Mouse (Mus musculus): ENCODE results near the gene Ndn. TPM values are rescaled to one million over a fixed set of nuclear protein-coding genes. Genes with fewer than 3 reads are reported as not detected.

Gene Ndn
- polyA plus RNA-seq, 1 experiment from 2014 or later: 84.7 TPM

DNA sequence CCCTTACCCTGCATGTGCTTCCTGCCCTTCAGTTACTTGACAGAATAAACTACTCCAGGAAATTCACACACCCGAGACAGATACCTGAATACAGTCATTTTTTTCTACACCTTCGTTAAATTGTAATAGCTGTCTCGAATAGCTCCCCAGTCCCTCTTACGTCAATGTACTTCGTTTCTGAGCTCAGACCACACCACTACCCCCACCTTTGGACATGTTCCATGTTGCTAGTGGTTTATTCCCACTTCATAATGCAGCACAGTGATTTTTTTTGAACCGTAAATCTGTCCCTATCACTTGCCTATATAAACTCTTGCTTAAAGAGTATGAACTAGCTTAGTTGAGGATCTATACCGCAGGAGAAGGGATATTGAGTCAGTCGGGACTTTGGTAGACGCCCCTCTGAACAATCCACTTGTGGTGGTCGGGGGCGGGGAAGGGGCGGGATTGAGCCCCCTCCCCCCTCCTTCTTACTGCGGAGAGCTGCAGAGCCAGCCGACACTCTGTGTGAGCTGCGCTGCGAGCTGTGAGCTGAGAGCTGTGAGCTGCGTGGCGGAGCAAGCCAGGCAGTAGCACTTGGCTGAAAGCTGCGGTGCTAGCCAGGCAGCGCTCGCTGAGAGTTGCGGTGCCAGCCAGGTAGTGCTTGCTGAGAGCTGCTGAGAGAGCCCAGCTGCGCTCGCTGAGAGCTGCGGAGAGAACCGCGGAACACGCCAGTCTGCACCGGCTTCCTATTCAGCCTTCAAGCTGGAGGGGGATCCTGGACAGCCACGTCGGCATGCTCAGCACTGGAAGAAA, 30.3 kb downstream of the Ndn start, which contains the start of gene Magel2:
Gene Magel2, plus strand, starts transcription at position 501 of the 795 bp plus-strand sequence.
- Histone ChIP-seq H3K27me3 (replicated peaks) (no peaks in the 10 kb centered on the region), H3K9me3 (no peaks in the 10 kb centered on the region), H3K4me2 (peak within 1 kb of the TSS; percentile 60), H3K27ac (no peak within 1 kb of the TSS), H3K4me3 (replicated peaks) (peak within 1 kb of the TSS; percentile 50), H3K9ac (0 out of 2 replicates have a peak within 1 kb of the TSS, but pooled peaks have one; percentile 37), H3K4me1 (no peaks in the 10 kb centered on the region), H3K36me3 (no peaks in the 10 kb centered on the region)
- ATAC-seq (ENCODE audit: insufficient read depth, low FRiP score, low read depth): peak; percentile 83
- 19% methylated on average over 31 of the region's 31 CpGs for WGBS

DNA sequence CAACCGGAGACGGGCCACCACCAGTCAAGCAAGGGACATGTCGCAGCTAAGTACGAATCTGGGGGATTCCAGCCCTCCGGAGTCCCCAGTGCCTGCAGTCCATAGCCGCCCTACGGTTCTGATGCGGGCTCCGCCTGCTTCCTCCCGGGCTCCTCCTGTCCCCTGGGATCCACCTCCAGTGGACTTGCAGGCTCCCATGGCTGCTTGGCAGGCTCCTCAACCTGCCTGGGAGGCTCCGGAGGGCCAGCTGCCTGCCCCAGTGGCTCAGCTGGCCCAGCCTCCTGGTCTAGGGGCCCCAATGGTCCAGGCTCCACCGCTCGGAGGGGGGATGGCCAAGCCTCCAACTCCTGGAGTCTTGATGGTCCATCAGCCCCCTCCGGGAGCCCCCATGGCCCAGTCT, 30.9 kb downstream of the Ndn start:
- Histone ChIP-seq H3K9ac (0 out of 2 replicates have a peak overlapping the region, but pooled peaks have one; percentile 37), H3K4me2 (peak overlapping the region; percentile 60), H3K27me3 (replicated peaks) (no peaks in the 10 kb centered on the region), H3K36me3 (no peaks in the 10 kb centered on the region), H3K9me3 (no peaks in the 10 kb centered on the region), H3K4me3 (replicated peaks) (peak overlapping the region; percentile 50), H3K4me1 (no peaks in the 10 kb centered on the region), H3K27ac (no peak overlapping the region)
- peak; percentile 54 for ATAC-seq (ENCODE audit: insufficient read depth, low FRiP score, low read depth)
- WGBS: 15% methylated on average over 14 of the region's 14 CpGs

DNA sequence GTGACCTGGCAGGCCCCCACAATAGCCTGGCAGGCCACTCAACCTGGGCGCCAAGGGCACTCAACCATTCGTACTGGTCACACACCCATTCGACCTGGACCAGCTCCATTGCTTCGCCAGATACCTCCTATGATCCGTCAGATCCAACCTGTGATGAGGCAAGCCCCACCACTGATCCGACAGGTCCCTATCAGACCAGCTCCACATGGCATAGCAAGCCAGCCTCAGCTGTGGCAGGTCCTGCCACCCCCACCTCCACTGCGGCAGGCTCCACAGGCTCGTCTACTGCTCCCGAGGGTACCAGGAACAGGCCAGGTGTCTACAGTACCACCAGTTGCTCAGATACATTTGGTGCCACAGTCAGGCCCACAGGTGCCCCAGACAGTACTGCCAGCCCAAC, 32.2 kb downstream of the Ndn start:
- 89% methylated on average over 9 of the region's 9 CpGs for WGBS
- Histone ChIP-seq H3K9ac (no peak overlapping the region), H3K4me1 (no peaks in the 10 kb centered on the region), H3K4me3 (replicated peaks) (no peak overlapping the region), H3K36me3 (no peaks in the 10 kb centered on the region), H3K9me3 (no peaks in the 10 kb centered on the region), H3K27ac (no peak overlapping the region), H3K27me3 (replicated peaks) (no peaks in the 10 kb centered on the region), H3K4me2 (no peak overlapping the region)
- no peak for ATAC-seq (ENCODE audit: insufficient read depth, low FRiP score, low read depth)

DNA sequence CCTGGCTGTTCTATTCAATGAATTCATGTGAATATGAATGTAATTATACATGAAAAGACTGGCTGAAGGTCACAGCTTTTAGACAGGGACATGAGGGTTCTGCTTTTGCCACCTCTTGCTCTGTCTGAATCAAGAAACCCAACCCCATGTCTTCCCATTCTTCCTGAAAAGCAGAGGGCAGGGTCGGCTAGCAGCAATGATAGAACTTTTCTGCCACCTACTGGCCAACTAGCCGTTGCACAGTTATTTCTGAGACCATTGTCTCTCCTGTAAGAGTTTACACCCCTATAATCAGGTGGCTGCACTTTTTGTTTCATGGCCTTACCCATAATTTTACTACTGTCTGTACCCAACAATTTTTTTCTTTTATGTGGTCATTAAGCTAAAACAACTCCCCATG, 36.0 kb downstream of the Ndn start:
- Histone ChIP-seq H3K4me3 (replicated peaks) (no peak overlapping the region), H3K4me1 (no peaks in the 10 kb centered on the region), H3K4me2 (no peak overlapping the region), H3K27me3 (replicated peaks) (no peaks in the 10 kb centered on the region), H3K36me3 (no peaks in the 10 kb centered on the region), H3K9ac (no peak overlapping the region), H3K9me3 (no peaks in the 10 kb centered on the region), H3K27ac (no peak overlapping the region)
- 8% methylated on average over 2 of the region's 2 CpGs for WGBS
- no peak for ATAC-seq (ENCODE audit: insufficient read depth, low FRiP score, low read depth)

DNA sequence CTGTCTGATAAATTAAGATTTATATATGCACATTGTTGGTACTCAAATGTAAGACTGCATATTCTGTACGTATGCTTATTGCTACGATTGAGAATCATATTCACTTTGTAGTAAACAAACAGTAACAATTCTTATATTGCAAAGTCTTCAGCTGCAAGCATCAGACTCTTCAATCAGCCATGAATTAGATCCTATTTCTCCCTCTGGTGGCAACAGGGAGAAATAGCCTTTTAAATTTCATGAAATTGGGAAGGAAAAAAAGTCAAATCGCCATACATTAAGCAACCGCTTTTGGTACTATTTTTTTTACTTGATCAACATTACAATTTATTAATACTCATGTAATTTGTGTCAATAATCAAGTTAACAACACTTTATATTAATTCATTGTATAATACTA, 41.9 kb downstream of the Ndn start:
- WGBS: 55% methylated on average over 4 of the region's 4 CpGs
- Histone ChIP-seq H3K4me1 (no peaks in the 10 kb centered on the region), H3K27ac (no peak overlapping the region), H3K36me3 (no peaks in the 10 kb centered on the region), H3K9me3 (no peaks in the 10 kb centered on the region), H3K27me3 (replicated peaks) (no peaks in the 10 kb centered on the region), H3K4me3 (replicated peaks) (no peak overlapping the region), H3K4me2 (no peak overlapping the region), H3K9ac (no peak overlapping the region)
- no peak for ATAC-seq (ENCODE audit: insufficient read depth, low FRiP score, low read depth)

DNA sequence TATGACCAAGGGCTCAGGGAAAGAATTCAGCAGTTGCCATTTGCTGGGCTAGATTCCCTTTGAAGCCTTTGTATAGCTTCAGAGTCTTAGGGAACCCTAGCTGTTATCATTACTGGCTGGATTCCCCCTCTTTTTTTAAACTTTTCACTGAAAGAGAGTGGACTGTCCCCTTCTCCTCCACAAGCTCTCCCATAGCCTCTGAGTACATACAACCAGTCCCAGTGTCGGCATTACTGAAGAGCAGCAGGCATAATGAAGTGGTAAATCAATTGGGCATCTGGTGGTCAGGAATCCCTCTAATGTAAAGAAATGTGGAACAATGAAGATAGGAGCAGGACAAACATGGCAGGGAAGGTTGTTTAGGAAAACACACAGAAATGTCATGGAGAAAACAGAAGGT, 45.8 kb downstream of the Ndn start:
- no peaks in the 10 kb centered on the region for H3K9me3 ChIP-seq
- no peaks in the 10 kb centered on the region for H3K36me3 ChIP-seq
- no peaks in the 10 kb centered on the region for H3K4me1 ChIP-seq
- H3K9ac ChIP-seq: no peak overlapping the region
- H3K27me3 ChIP-seq (replicated peaks): no peaks in the 10 kb centered on the region
- 48% methylated on average over 1 of the region's 1 CpGs for WGBS
- H3K4me3 ChIP-seq (replicated peaks): no peak overlapping the region
- H3K4me2 ChIP-seq: no peak overlapping the region
- H3K27ac ChIP-seq: no peak overlapping the region
- no peak for ATAC-seq (ENCODE audit: insufficient read depth, low FRiP score, low read depth)

Other genes with a start within 250 kb of the Ndn start
- 1.1 and 1.4 TPM in 2 replicates for gene Magel2, start 30.4 kb downstream of the Ndn start, polyA plus RNA-seq (2015; fragmentation: Nextera tagmentation; extraction: Ambion mirVana)
- gene Mkrn3, start 73.6 kb downstream of the Ndn start, polyA plus RNA-seq (2015; fragmentation: Nextera tagmentation; extraction: Ambion mirVana): 4.6 and 5.3 TPM in 2 replicates
- 22.6 and 23.6 TPM in 2 replicates for gene Peg12, start 117.9 kb downstream of the Ndn start, polyA plus RNA-seq (2015; fragmentation: Nextera tagmentation; extraction: Ambion mirVana)

All from stomach, embryonic 15.5 days (tissue).